Mouse (Mus musculus): Measurements from ENCODE around the gene Opn1sw.
"Not testable (repeated sequence)": the region's sequence is repeated elsewhere in the genome, so short reads cannot be mapped to it uniquely, and the experiment has no call there.

Gene Opn1sw

GRCm38 (mm10) chr6:29402693-29403342, 14.6 kb upstream of the Opn1sw start:
- Histone ChIP-seq H3K36me3 (ENCODE audit: insufficient read depth, low read length) (peaks cover 27% of the 10 kb centered on the region), H3K27me3 (ENCODE audit: insufficient read depth, low read length) (peaks cover 6% of the 10 kb centered on the region)

DNA sequence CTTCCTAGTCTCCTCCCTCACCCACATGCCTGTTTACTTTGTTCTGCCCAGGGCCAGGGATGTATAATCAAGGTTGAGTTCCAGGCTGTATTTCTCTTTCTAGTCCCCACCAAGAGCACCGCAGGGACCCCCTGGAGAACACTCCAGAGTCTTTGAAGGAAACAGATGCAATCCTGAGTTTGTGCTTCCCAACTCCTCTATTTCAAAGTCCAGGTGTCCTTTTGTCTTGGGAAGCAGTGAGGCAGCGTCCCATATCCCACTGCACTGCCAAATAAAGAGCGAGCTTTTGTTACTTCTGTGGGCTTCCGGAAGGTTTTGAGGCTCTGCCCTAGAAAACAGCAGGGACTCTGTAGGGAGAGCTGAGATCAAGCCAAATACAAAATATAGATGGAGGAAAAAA, 11.6 kb upstream of the Opn1sw start:
- Histone ChIP-seq H3K4me1 (replicated peaks; ENCODE audit: low read depth, low read length) (peaks cover 74% of the 10 kb centered on the region), H3K4me3 (replicated peaks; ENCODE audit: low read length) (peak overlapping the region; percentile 43), H3K9me3 (ENCODE audit: low read length) (no peaks in the 10 kb centered on the region), H3K36me3 (ENCODE audit: insufficient read depth, low read length) (0 out of 2 replicates have a peak, but pooled peaks cover 4% of the 10 kb centered on the region), H3K27me3 (ENCODE audit: insufficient read depth, low read length) (peaks cover 31% of the 10 kb centered on the region)
- no peak for TF ChIP-seq POU5F1 (IDR thresholded peaks at IDR 0.05; ENCODE audit: borderline replicate concordance, low read length)
- no peak for TF ChIP-seq CTCF (conservative IDR thresholded peaks at IDR 0.05; ENCODE audit: low read length)
- no peak for TF ChIP-seq NANOG (IDR thresholded peaks at IDR 0.05; ENCODE audit: borderline replicate concordance, low read length)

More at GRCm38 (mm10) chr6:29402693-29403342, 14.6 kb upstream of the Opn1sw start:
- no peaks in the 10 kb centered on the region for H3K9me3 ChIP-seq (ENCODE audit: low read length)
- peaks cover 54% of the 10 kb centered on the region for H3K4me1 ChIP-seq (replicated peaks; ENCODE audit: low read depth, low read length)
- H3K4me3 ChIP-seq (replicated peaks; ENCODE audit: low read length), result peak overlapping the region; percentile 79
- TF ChIP-seq NANOG (IDR thresholded peaks at IDR 0.05; ENCODE audit: borderline replicate concordance, low read length), result no peak
- TF ChIP-seq CTCF (conservative IDR thresholded peaks at IDR 0.05; ENCODE audit: low read length), result no peak; the same call in 1 of the 2 replicates
- no peak for TF ChIP-seq POU5F1 (IDR thresholded peaks at IDR 0.05; ENCODE audit: borderline replicate concordance, low read length)

DNA sequence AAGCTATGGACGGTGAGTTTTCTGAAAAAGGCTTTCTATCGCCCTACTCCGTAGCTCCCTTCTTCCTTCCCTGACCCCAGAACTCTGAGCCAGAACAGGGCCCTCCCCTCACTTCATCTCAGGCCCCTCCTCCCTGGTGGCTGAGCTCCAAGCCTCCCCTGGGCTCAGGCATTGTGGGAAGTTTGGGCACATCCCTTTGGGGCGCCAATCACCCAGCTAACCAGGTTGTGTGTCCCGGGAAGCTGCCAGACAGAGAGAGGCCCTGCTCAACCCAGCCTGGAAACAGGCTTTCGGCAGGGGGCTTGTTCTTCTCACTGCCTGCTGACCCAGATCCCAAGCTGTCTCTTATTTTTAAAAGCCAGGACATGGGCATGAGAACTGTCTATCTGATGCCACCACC, 9.3 kb upstream of the Opn1sw start:
- Histone ChIP-seq H3K27me3 (ENCODE audit: insufficient read depth, low read length) (peaks cover 47% of the 10 kb centered on the region), H3K4me3 (replicated peaks; ENCODE audit: low read length) (peak overlapping the region; percentile 86), H3K36me3 (ENCODE audit: insufficient read depth, low read length) (0 out of 2 replicates have a peak, but pooled peaks cover 4% of the 10 kb centered on the region), H3K9me3 (ENCODE audit: low read length) (no peaks in the 10 kb centered on the region), H3K4me1 (replicated peaks; ENCODE audit: low read depth, low read length) (peaks cover 67% of the 10 kb centered on the region)
- TF ChIP-seq CTCF (conservative IDR thresholded peaks at IDR 0.05; ENCODE audit: low read length) (no peak), POU5F1 (IDR thresholded peaks at IDR 0.05; ENCODE audit: borderline replicate concordance, low read length) (no peak)

GRCm38 (mm10) chr6:29396714-29397540, 8.7 kb upstream of the Opn1sw start:
- Histone ChIP-seq H3K36me3 (ENCODE audit: insufficient read depth, low read length) (0 out of 2 replicates have a peak, but pooled peaks cover 4% of the 10 kb centered on the region), H3K4me3 (replicated peaks; ENCODE audit: low read length) (peak overlapping the region; percentile 86), H3K27me3 (ENCODE audit: insufficient read depth, low read length) (peaks cover 53% of the 10 kb centered on the region), H3K4me1 (replicated peaks; ENCODE audit: low read depth, low read length) (peaks cover 61% of the 10 kb centered on the region), H3K9me3 (ENCODE audit: low read length) (no peaks in the 10 kb centered on the region)
- no peak for TF ChIP-seq NANOG (IDR thresholded peaks at IDR 0.05; ENCODE audit: borderline replicate concordance, low read length)
- no peak for TF ChIP-seq POU5F1 (IDR thresholded peaks at IDR 0.05; ENCODE audit: borderline replicate concordance, low read length)
- no peak for TF ChIP-seq CTCF (conservative IDR thresholded peaks at IDR 0.05; ENCODE audit: low read length)

DNA sequence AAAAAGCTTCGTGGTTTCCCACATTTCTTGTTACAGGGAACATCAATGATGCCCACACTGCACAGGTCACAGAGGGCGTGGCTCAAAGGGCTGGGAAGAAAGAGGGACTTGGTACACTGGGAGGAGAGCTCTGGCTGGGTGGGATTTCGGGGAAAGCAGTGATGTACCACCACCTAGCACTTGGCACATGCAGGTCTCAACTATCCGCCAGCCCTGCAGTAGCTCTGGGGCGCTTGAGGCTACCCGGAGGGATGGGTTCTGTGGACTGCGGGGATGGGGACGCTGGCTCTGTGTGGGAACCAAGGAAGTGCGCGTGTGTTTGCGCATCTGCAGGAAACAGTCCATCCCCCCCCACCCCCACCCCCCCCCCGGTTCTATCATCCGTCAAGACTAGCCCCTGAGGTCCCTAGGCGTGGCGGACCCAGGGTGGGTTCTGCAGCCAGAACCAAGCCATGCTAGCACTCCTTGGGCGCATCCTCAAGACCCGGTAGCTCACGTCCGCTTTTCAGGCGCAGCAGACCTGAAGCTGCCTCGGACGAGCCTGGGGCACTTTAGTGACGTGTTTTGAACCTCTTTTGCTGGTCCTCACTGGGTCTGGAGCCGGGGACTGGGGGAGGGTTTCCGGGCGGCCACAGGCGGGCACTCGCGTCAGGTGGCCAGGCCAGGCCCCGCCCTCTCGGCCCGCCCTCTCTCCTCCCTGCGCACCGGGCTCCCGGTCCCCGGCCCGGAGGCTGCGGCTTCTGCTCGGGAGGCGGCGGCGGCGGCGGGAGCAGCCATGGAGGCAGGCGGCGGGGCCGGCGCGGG, 7.8 kb upstream of the Opn1sw start, which contains the start of gene Ccdc136:
Ccdc136 (plus strand) TSS at position 400 of the 804 bp plus-strand sequence.
- TF ChIP-seq CTCF (conservative IDR thresholded peaks at IDR 0.05; ENCODE audit: low read length) (no peak), POU5F1 (IDR thresholded peaks at IDR 0.05; ENCODE audit: borderline replicate concordance, low read length) (no peak), NANOG (IDR thresholded peaks at IDR 0.05; ENCODE audit: borderline replicate concordance, low read length) (no peak)
- Histone ChIP-seq H3K36me3 (ENCODE audit: insufficient read depth, low read length) (0 out of 2 replicates have a peak, but pooled peaks cover under 1% of the 10 kb centered on the region), H3K9me3 (ENCODE audit: low read length) (no peaks in the 10 kb centered on the region), H3K4me1 (replicated peaks; ENCODE audit: low read depth, low read length) (peaks cover 53% of the 10 kb centered on the region), H3K27me3 (ENCODE audit: insufficient read depth, low read length) (peaks cover 55% of the 10 kb centered on the region), H3K4me3 (replicated peaks; ENCODE audit: low read length) (peak within 1 kb of the TSS; percentile 86)

GRCm38 (mm10) chr6:29394286-29394685, 6.0 kb upstream of the Opn1sw start:
- peaks cover 61% of the 10 kb centered on the region for H3K27me3 ChIP-seq (ENCODE audit: insufficient read depth, low read length)
- TF ChIP-seq CTCF (conservative IDR thresholded peaks at IDR 0.05; ENCODE audit: low read length), result no peak
- no peak for TF ChIP-seq POU5F1 (IDR thresholded peaks at IDR 0.05; ENCODE audit: borderline replicate concordance, low read length)
- TF ChIP-seq NANOG (IDR thresholded peaks at IDR 0.05; ENCODE audit: borderline replicate concordance, low read length), result no peak
- no peaks in the 10 kb centered on the region for H3K9me3 ChIP-seq (ENCODE audit: low read length)
- H3K36me3 ChIP-seq (ENCODE audit: insufficient read depth, low read length), result no peaks in the 10 kb centered on the region
- H3K4me3 ChIP-seq (replicated peaks; ENCODE audit: low read length), result no peak overlapping the region
- H3K4me1 ChIP-seq (replicated peaks; ENCODE audit: low read depth, low read length), result peaks cover 40% of the 10 kb centered on the region

GRCm38 (mm10) chr6:29391802-29392201, 3.5 kb upstream of the Opn1sw start:
- Histone ChIP-seq H3K27me3 (ENCODE audit: insufficient read depth, low read length) (peaks cover 54% of the 10 kb centered on the region), H3K9me3 (ENCODE audit: low read length) (no peaks in the 10 kb centered on the region), H3K4me1 (replicated peaks; ENCODE audit: low read depth, low read length) (peaks cover 29% of the 10 kb centered on the region), H3K36me3 (ENCODE audit: insufficient read depth, low read length) (no peaks in the 10 kb centered on the region), H3K4me3 (replicated peaks; ENCODE audit: low read length) (no peak overlapping the region)
- TF ChIP-seq NANOG (IDR thresholded peaks at IDR 0.05; ENCODE audit: borderline replicate concordance, low read length) (no peak), POU5F1 (IDR thresholded peaks at IDR 0.05; ENCODE audit: borderline replicate concordance, low read length) (no peak), CTCF (conservative IDR thresholded peaks at IDR 0.05; ENCODE audit: low read length) (no peak)

GRCm38 (mm10) chr6:29391241-29391640, 3.0 kb upstream of the Opn1sw start:
- not testable (repeated sequence) for H3K36me3 ChIP-seq (ENCODE audit: insufficient read depth, low read length); H3K4me3 ChIP-seq (replicated peaks; ENCODE audit: low read length); H3K9me3 ChIP-seq (ENCODE audit: low read length)
- Histone ChIP-seq H3K27me3 (ENCODE audit: insufficient read depth, low read length) (peaks cover 56% of the 10 kb centered on the region), H3K4me1 (replicated peaks; ENCODE audit: low read depth, low read length) (peaks cover 32% of the 10 kb centered on the region)

- Histone ChIP-seq H3K4me1 (replicated peaks; ENCODE audit: low read depth, low read length) (peaks cover 29% of the 10 kb centered on the region), H3K27me3 (ENCODE audit: insufficient read depth, low read length) (peaks cover 51% of the 10 kb centered on the region)
- H3K9me3 ChIP-seq (ENCODE audit: low read length); H3K4me3 ChIP-seq (replicated peaks; ENCODE audit: low read length); H3K36me3 ChIP-seq (ENCODE audit: insufficient read depth, low read length): not testable (repeated sequence)
Measured at GRCm38 (mm10) chr6:29390500-29390899, 2.2 kb upstream of the Opn1sw start.
